Mouse (Mus musculus) monocyte, adult 2 months (primary cell): ENCODE data around the gene Decr2.
"Not testable (repeated sequence)": the region's sequence is repeated elsewhere in the genome, so short reads cannot be mapped to it uniquely, and the experiment has no call there.

Experiments used
- DNase-seq, 2 experiments: peaks; one replicate each; pipeline ENCODE4 v3.0.0; 2022; ENCODE audit warnings: low spot score in 2 of 2, low read depth in 1 of 2

Decr2 gene

GRCm38 (mm10) chr17:26113181-26113948 is 23.2 kb upstream of the Decr2 start, which contains the start of gene Tmem8:
Gene Tmem8 (plus strand): TSS chr17:26113299.
- DNase-seq = peak in 1 of 2 experiments; percentile 59

GRCm38 (mm10) chr17:26112751-26113150 is 22.6 kb upstream of the Decr2 start:
- no peak for DNase-seq

GRCm38 (mm10) chr17:26111722-26112121 is 21.6 kb upstream of the Decr2 start:
- no peak for DNase-seq

- DNase-seq = no peak
Observed at GRCm38 (mm10) chr17:26111024-26111423, 20.9 kb upstream of the Decr2 start.

- DNase-seq = no peak
Observed at GRCm38 (mm10) chr17:26110156-26110555, 20.0 kb upstream of the Decr2 start.

- no peak for DNase-seq
Observed at GRCm38 (mm10) chr17:26105619-26106018, 15.5 kb upstream of the Decr2 start.

GRCm38 (mm10) chr17:26101478-26101877 is 11.3 kb upstream of the Decr2 start:
- no peak for DNase-seq

DNA sequence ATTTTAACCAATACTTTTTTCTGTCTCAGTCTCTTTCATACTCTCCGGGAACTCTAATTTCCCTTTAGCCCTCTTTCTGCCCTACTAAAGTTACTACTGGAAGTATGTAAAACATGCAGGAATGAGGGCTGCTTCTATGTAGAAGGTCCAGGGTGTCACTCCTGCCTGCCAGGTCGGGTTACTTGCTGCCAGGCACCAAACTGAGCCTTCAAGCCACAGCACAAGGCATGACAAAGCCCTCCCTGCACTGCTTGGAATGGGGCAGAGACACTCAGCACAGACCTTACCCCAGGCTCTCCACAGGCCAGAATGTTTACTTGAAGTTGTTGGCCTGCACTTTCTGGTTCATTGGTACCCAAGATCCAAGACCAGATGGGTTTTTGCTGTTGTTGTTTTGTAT is 10.0 kb upstream of the Decr2 start:
- no peak for DNase-seq

DNA sequence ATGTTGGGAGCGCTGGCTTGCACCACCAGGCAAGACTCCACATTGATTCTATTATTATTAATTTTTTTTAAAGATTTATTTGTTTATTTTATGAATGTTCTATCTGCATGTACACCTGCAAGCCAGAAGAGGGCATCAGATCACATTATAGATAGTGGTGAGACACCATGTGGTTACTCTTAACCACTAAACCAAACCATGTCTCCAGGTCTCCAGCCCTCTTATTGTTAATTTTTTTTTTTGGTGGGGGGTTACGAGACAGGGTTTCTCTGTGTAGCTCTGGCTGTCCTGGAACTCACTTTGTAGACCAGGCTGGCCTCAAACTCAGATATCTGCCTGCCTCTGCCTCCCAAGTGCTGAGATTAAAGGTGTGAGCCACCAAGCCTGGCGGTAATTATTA is 9.2 kb upstream of the Decr2 start:
- not testable (repeated sequence) for DNase-seq

- DNase-seq = no peak
Observed at GRCm38 (mm10) chr17:26098461-26098860, 8.3 kb upstream of the Decr2 start.

DNA sequence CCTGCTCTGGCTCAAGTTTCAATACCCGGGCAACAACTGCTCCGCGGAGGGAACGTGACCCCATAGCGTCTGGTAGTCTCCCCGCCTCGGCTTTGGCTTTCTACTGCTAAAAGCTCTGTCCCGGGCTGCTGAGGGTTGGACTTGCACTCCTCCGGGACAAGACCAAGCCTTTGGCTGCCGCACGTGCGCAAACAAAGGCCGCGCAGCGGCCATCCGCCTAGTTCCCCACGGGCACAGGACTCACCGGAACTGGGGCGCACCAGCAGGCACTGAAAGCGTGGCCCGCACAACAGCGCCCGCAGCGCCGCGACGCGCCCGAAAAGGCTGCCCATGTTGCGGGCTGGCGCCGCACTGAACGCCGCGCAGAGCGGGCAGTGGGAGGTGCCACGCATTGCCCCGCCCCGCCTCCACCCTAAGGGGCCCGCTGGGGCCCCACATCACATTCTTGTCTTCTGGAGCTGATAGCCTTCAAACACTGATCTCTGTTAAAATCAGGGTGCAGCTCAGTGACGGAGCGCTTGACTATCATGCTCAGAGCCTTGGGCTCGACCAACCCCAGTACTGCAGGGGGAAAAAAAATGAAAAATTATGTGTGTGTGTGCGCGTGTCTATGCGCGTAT is 5.1 kb upstream of the Decr2 start, which contains the start of gene Nme4:
Nme4 (minus strand) TSS at position 482 of the 620 bp plus-strand sequence.
- DNase-seq = no peak

DNA sequence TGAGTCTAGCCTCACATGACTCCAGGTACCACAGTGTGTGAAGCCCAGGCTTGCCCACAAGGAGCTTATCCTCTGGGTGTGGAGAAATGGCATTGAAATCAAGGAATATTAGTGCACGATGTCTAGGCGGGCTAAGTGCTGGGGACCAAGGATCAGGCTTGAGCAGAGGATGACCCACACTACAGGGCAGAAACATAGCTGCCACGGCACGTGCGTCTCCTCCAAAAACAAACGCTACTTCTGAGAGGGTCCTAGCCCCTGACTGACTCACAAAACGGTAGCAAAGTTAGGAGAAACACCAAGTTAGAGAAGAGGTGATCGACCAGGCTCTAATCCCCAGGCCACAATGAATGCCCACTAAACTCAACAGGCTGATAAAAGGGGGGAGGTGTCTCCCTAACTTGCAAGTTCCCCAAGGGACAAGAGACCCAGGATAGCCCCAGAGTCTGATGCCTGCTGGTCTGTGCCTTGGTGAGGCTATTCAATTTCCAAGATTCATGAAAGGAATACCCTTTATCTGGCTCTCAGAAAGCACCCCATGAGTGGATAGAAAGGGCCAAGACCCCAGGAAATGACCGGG is 4.5 kb upstream of the Decr2 start:
- no peak for DNase-seq

DNA sequence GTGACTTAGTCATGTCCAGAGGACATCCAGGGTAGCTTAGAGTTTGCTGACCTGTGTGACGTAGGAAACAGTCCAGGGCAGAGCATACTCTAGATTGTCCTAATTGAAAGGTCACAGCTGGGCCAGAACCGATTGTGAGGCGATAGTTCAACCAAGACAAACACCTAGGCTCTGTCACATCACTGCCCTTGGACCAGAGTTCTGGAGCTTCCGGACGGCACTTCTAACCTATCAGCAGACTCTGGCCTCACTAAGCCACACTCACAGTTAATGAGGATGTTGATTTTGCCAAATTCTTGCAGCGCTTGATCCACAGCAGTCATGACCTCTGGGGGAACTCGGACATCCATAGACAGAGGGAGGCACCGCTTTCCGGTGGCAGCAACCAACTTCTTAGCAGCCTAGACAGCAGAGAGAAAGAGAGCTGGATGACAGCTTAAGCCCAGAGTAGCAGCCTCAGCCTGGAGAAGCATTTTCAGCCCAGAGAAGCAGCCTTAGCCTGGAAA is 3.0 kb downstream of the Decr2 start:
- DNase-seq = no peak

DNA sequence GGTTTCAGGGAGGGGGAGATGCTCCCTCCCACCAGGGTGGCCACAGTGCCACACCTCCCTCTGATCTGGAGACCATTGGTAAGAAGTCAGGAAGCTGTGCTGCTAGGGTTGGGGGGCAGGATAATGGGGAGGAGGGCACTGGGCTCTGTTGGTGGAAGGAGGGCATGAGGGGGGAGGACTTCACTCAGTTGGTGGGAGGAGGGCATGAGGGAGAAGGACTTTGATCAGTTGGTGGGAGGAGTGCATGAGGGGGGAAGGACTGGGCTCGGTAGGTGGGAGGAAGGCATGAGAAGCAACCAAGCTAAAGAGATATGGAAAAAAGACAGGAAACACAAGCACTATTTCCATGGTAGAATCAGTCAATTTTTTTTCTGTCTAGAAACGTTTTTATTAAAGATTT is 9.3 kb downstream of the Decr2 start:
- DNase-seq = no peak

DNA sequence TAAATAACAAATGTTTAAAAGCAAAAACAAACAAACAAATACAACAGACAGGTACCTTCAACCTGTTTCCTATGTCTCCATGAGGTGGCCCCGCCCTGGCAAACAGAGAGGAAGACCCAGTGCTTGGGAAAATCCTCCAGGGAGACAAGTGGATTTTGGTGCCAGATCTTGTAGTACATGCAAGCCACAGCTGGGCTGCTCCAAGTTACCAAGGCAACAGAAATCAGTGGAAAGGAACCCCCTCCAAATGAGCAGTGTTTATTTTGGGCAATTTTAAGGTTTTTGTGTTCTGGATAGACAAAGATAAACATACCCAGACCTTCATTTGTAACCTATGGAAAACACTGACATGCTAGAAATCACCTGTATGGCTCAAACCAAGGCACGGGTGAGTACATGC is 11.3 kb downstream of the Decr2 start:
- DNase-seq = no peak

DNA sequence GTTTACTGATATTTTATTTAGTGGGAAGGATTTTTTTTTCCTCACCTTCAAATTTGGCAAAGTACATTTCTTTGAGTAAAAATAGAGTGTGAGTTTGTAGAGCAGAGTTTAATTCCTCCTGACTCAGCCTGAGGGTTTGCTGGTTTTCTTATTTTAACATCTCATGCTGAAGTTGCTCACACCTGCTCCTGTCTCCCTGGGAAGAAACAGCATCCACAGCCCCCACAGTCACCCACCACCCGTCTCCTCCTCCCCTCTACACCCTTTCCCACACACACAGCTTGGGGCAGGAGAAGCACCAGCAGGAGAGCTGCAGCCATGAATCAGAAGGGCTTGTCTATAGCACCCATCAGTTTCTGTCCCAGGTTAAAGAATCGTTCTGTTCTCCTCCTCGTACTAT is 14.9 kb downstream of the Decr2 start:
- no peak for DNase-seq

- DNase-seq = no peak
Observed at GRCm38 (mm10) chr17:26070136-26070535, 20.0 kb downstream of the Decr2 start.

DNA sequence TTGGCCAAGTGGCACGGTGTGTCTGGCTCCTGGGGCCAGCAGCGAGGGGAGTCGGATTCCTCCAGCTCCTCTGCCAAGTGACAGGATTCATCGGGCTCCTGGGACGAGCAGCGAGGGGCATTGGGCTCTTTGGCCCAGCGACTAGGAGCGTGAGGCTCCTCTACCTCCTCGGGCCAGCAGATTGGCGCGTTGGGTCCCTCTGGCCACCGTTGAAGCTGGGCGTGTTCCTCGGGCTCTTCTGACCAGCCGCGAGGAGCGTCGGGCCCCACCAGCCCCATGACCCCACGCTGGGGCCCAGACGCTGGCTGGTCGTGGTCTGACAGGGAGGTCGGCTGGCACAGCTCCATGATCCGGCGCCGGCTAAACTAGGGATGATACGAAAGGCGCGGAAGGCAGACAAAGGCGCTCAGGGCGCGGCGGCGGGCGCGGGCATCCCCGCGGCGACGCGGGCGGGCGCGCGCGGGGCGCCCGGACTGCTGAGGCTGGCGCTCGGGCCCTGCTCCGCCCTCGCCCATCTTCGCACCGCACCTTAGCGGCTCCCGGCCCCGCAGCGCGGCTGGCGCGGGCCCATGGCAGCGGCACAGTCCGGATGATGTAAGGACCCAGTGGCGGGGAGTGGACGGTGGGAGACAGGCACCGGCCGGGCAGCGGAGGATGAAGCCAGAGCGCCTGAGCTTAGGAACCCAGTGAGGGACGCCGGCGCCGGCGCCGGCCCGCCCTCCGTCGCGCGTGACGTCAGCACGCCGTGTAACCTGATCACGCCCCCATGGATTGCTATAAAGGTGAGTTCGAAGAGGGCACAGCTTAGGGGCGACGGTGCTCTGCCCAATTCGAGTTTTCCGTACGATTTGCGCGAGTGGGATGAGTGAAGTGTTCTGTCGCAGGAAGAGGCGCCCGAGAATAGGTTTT is 21.1 kb downstream of the Decr2 start, which contains the start of gene Rab11fip3:
Rab11fip3 (minus strand) TSS at position 725 of the 909 bp plus-strand sequence.
- DNase-seq = peak in 1 of 2 experiments; percentile 21

GRCm38 (mm10) chr17:26068024-26068830 is 21.9 kb downstream of the Decr2 start:
- no peak for DNase-seq

DNA sequence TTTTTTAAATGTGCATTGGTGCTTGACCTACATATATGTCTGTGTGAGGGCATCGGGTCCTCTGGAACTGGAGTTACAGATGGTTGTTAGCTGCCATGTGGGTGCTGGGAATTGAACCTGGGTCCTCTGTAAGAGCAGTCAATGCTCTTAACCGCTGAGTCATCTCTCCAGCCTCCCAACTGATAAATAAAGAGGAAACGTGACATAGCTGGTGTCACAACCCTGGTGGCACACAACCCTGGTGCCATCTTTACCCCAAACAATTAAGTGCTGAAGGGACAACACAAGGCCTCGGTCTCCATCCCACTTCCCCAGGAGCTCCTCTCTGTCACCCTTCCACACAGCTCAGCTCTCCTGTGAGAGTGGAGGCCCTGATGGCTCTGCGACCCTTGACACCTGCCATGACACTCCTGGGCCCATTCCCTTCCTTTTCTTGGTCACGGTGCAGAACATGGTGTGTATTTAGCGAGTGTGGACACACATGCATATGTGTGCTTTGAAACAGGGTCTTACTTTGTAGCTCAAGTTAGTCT is 23.6 kb downstream of the Decr2 start:
- no peak for DNase-seq
